Mouse (Mus musculus) embryo, embryonic 11 days (tissue): ENCODE results near the gene Atf4.

Source experiments
- DNase-seq: peaks from one replicate; pipeline ENCODE4 v3.0.0-alpha.2; 2015

The Atf4 gene

DNA sequence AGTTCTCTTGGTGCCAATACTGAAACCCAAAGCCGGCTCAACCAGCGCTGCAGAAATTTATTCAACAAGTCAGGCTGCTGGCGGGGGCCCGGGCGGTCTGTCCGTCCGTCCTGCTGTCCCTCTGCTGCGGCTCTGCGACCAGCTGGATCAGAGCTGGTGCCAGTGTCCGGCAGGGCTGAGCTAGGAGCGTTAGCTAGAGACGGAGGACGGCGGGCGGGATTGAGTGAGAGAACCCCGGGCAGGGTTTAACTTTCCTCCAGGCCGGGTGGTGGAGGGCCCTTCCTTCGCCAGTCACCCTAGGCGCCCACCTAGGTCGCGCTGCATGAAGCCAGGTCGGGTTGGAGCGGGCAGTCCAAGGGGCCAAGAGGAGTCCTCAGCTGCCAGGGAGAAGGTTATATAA is 33.1 kb downstream of the Atf4 start:
- peak; percentile 26 for DNase-seq

DNA sequence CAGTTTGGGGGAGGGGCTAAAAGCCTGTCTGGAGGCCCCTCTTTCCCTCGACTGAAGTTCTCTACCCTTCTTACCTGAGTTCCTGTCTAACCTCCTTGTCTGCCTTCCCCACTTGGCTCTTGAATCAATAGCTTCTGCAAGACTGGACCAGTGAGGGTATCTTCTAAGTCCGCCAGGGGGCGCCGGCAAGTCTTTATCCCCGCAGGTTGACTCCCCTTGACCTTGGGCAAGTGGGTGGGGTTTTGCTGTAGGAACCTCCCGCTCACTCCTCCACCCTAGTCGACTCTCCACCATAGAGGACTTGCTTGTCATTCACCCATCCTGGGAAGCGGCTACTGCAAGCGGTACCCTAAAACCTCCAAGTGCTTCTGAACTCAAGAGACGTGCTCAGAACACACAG is 34.5 kb downstream of the Atf4 start:
- peak; percentile 85 for DNase-seq

DNA sequence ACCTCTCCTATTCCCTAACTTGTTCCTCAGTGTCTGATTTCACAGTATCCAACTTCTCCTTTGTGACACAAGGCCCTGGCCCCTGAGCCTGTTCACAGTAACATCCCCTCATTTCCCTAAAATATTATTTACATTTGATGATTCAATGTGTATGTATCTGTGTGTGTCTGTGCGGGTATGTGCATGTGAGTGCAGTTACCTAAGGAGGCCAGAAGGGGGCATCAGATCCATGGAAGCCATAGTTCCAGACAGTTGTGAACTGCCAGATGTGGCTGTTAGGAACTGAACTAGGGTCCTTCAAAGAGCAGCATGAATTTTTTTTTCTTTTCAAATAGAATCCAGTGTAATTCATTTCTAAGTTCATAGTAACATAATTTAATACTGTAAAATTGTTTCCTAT is 42.2 kb downstream of the Atf4 start:
- no peak for DNase-seq

DNA sequence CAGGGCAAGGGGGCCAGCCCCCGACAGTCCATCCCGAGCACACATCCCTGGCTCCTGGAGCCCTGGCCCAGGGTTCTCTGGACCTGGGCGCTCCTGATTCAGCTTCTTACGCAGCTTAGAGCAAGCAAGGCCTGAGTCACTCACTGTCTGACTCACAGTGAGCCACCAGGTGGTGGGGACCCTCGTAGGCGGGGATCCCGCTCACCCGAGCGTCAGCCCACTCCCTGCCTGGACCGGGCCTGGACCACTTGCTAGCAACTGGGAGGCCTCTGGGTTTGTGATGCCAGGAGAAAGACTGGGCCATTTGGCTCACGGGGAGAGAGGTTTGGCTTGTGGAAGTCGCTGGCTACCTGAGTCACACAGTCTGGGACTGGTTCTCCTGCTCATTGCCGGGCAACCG is 48.8 kb downstream of the Atf4 start:
- DNase-seq = no peak

DNA sequence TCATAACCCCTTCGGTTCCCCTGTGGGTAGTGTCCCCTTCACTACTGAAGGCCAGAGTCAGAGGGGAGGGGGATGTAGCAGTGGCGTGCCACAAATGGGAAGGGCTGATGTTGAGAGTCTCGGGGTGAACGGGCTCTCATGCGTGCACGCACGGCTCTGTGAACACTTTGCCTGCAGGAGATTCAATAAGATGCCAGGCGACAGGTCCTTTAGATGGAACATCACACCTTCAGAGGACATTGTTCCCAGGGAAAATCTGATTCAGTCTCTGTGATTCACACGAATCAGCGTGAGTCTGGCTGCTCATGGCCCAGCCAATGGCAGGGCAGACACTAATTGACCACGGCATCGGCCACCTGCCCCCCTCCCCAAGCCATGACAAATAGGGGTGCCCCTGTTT is 49.2 kb downstream of the Atf4 start:
- no peak for DNase-seq

DNA sequence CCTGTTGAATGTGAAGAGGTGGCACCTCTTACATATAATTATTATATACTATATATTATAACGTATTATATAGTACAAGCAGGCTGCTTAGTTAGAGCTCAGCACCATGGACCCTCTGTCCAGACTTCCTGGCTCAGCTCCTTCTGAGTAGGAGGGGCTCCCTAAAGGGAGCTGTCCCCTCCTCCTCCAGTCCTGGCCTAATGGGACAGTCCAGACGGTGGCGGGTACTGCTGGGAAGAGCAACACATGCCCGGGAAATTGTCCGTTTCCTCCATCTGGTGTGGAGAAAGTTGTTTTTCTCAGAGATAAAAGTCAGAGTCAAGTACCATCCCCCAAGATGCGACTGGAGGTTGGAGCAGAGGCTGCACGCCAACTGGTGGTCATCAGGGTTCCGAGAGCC is 51.2 kb downstream of the Atf4 start:
- DNase-seq = peak; percentile 32
